Mouse (Mus musculus) ovary, adult 18-20 months (tissue): ENCODE measurements around the gene Tcf25.

Experiments used
- DNase-seq: peaks from one replicate; pipeline ENCODE4 v3.0.0; 2022; ENCODE audit warnings: low spot score, mixed read lengths

The Tcf25 gene

DNA sequence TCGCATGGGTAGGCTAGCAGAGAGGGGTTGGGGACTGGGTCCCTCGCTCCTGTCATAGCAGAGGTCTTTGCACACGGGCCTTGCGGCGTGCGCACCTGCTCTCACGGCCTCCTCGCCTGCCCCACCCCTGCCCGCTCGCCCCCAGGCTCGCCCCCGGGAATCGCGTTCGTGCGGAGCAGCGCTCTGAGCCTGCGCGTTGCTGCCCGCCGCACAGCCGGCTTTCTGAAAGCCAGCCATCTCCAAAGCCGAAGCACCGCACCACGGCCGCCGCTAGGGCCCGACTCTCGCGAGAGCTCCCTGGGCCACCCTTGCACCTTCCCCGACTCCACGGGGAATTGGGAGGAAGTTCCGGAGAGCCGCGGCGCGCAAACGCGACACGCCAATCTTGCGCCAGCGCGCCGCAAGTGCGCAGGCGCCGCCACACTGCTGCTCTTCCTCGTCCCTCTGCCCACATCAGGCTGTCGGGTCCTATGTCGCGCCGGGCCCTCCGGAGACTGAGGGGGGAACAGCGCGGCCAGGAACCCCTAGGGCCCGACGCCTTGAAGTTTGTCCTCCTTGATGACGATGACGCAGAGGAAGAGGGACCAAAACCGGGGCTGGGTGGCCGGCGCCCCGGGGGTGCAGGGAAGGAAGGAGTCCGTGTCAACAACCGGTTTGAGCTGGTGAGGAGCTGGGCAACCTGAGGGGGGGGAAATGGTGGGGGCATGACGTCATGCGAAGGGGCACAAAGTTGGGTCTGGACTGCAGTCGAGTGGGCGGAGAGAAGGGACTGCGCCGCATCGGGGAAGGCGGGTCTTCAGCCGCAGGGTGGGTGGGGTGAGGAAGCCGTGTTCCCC, at the start of gene Tcf25:
TSS of gene Tcf25 (plus strand) at position 351 of the 836 bp plus-strand sequence.
- DNase-seq, result peak; percentile 93

DNA sequence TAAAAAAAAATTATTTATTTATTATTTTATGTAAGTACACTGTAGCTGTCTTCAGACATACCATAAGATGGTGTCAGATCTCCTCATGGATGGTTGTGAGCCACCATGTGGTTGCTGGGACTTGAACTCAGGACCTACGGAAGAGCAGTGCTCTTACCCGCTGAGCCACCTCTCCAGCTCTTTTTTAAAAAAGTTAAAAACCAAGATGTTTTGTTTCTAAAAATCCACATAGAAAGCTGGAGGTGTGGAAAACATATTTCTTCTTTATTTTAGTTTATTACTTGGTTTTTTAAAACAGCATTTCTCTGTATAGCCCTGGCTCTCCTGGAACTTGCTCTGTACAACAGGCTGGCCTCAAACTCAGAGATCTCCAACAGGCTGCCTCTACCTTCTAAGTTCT, 45.0 kb upstream of the Tcf25 start:
- no peak for DNase-seq

DNA sequence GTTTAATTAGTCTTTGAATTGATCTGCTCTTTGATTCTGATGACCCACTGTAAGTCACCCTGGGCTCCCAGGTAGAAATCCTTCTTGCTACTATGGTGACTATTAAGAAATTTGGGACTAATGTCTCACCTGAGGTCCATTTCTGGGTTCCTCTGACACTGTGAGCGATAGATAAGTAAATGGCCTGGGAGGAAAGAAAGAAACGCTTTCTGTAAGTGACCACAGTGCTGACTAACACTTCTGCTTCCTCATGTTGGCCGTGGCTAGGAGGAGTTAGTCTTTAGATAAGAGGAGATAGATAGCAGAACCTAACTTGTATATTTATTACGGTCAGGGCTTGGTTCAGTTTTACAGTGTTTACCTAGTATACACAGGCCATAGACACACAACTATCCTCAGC, 44.2 kb upstream of the Tcf25 start:
- no peak for DNase-seq

DNA sequence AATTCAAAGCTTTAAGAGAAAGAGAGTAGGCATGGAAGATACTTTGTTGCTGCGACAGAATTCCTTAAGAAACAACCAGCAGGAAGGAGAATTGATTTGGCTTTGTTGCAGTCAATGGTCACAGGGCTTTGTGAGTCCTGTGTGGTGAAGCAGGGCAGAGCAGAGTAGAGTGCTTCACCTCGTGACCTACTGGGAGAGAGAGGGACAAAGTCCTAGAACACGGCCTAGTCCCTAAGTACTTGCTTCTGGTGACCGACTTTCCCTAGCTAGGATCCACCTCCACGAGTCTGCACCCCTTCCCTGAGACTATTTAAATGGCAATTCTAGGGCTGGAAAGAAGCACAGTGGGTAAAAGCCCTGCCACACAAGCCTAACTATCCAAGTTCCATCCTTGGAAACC, 43.6 kb upstream of the Tcf25 start:
- no peak for DNase-seq

DNA sequence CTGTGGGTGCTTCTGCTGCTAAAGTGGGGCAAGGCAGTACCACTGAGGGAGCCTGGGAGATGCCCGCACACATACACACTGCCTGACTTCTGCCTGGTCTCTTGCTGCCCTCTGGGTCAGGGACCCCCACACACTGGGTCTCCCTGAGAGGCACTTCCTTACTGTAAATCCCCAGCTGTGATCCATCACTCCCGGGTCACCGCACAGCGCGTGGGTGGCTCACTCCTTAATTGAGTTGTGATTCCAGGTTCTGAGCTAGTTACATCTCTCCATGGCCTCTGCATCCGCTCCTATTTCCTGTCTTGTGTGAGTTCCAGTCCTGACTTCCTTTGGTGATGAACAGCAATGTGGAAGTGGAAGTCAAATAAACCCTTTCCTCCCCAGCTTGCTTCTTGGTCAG, 42.9 kb upstream of the Tcf25 start:
- no peak for DNase-seq

DNA sequence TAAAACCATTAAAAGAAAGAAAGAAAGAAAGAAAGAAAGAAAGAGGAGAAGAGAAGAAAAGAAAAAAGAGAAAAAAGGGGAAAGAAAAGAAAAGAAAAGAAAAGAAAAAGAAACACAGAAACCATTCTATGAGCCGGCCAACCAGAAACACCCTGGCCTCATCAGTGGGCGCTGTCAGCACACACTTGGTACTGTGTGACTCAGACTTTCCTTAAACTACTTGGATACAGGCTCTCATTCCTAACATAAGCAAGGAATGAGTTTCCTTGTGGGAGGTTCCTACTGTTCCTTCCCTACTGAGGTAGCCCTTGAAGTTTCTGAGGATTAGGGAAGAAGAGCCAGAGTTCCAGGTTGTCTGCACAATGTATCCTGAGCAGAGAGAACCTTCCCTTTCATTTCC, 42.3 kb upstream of the Tcf25 start:
- no peak for DNase-seq

DNA sequence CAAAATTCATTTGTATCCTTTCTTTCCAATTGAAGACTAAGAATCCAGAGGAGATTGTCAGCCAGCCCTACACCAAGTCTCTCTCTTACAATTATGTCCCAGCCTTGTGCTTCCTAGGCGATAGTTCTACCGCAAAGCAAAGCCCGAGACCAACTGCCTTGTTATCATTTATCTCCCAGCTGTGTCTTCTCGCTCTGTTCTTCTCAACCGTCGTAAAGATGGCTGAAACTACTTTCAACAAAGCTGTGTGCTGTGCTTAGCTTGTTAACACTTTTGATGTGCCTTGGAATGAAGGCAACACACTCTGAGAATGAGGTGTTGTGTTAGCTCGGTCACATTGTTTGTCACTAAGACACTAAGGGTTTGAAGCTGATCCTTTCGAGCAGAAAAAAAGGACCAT, 41.7 kb upstream of the Tcf25 start:
- no peak for DNase-seq

DNA sequence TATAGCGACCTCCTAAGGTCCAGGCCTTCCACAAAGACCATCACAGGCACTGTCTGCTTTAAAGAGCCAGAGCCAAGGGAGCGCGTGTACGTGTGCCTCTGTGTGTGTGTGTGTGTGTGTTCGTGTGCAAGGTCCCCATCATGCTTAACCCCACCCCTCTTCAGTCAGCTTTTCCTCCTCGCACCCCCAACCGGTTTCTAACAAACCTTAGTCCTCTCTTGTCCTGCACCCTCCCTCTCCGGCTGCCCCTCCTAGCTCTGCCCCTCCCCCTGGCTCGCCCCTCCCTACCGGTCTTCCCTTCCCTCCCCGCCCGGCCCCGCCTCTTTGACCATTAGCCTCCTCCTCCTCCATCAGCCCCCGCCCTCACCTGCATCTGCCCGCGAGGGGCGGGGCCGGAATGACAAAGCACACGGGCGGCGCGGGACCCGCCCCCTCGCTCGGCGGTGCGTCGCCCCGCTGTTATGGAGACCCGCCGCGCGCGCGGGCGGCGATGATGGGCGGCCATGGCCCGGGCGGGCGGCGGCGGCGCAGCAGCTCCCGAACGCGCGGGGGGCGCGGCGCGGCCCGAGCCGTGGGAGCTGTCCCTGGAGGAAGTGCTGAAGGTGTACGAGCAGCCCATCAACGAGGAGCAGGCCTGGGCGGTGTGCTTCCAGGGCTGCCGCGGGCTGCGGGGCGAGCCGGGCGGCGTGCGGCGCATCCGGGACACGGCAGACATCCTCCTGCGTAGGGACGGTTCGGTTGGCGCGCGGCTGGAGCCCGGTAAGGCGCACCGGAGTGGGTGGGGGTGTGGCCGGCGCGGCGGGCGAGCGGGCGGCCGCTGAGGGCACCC, 41.1 kb upstream of the Tcf25 start, which contains the start of gene Spire2:
TSS of gene Spire2 (plus strand) at position 452 of the 829 bp plus-strand sequence.
- DNase-seq, result peak; percentile 64

DNA sequence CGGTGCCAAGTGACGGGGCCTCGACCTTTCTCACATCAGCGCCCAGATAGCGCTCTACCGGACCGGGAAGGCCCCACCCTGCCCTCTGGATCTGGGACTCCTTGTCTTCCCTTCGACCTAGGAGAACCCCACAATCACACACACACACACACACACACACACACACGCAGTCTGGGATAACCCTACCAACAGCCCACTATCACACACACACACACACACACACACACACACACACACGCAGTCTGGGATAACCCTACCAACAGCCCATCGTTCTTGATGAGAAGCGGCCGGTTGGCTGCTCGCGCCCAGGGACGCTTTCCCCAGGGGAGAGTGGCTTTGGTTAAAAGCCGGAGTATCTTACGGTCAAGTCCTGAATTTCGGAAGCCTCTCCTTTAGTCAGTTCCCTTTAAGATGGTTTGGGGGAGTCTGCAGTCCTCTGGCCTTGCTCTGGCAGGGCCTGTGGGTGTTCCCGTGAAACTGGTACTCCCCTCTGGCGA, 40.4 kb upstream of the Tcf25 start:
- no peak for DNase-seq

DNA sequence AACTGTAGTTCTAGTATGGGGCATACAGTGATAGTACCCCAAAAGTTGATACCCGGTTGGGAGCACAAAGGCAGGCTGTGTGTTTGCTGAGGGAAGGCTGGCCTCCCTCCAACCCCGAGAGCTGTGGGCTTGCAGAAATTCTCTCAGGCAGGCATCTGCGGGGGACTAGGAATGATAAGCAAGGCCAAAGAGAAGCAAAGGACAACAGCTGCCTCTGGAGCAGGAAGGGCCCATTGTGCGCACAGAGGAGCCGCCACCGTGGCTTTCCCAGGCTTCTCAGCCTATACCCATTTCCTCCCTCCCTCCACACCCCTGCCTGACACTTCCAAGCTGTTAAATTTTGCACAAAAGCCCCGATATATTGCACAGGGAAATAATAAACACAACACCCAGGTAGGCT, 39.7 kb upstream of the Tcf25 start:
- DNase-seq, result no peak

DNA sequence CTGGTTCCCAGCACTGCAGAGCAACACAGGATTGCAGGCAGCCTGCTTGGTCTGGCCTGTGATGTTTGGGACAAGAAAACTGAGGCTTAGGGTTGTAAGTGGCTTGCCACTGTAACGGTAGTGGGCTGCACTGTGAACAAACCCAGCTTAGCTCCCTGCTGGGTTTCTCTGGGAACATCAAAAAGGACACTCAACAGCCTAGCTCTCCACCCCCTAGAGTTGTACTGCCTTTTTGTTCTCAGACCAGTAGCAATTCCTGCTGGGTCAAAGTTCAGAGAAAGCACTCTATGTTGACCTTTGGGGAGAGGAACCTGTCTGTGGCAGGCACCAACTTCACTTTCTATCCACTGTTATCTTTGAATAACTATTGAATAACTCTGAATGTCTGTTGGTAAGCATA, 39.1 kb upstream of the Tcf25 start:
- DNase-seq, result no peak

DNA sequence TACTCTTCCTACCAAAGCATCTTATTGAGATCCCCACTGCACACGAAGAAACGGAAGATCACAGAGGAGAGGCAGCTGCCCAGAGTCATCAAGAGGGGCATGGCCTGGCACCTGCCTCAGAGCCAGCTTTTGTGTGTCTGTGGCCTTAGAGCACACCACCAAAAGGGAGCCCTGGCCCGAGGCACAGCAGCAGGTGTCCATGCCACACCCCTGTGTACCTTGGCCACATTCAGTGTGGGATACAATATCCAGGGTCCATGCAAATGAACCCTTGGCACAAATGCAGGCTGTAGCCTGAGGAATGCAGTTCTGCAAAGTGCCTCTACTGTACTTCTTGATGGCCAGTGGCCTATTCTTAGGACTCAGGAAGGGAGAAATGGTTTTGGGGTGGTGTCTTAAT, 36.1 kb upstream of the Tcf25 start:
- DNase-seq, result no peak

DNA sequence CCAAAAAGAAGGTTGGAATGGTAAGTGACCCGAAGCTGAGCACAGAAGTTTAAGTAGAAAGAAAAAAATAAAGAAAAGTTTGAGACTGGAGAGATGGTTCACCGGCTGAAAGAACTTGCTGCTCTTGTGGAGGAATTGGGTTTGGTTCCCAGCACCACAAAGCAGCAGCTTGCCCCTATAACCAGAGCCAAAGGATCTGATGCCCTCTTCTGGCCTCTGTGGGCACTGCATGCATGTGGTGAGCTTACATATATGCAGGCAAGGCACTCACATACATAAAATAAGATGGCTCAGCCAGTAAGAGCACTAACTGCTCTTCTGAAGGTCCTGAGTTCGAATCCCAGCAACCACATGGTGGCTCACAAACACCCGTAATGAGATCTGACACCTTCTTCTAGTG, 33.5 kb upstream of the Tcf25 start:
- DNase-seq, result no peak

DNA sequence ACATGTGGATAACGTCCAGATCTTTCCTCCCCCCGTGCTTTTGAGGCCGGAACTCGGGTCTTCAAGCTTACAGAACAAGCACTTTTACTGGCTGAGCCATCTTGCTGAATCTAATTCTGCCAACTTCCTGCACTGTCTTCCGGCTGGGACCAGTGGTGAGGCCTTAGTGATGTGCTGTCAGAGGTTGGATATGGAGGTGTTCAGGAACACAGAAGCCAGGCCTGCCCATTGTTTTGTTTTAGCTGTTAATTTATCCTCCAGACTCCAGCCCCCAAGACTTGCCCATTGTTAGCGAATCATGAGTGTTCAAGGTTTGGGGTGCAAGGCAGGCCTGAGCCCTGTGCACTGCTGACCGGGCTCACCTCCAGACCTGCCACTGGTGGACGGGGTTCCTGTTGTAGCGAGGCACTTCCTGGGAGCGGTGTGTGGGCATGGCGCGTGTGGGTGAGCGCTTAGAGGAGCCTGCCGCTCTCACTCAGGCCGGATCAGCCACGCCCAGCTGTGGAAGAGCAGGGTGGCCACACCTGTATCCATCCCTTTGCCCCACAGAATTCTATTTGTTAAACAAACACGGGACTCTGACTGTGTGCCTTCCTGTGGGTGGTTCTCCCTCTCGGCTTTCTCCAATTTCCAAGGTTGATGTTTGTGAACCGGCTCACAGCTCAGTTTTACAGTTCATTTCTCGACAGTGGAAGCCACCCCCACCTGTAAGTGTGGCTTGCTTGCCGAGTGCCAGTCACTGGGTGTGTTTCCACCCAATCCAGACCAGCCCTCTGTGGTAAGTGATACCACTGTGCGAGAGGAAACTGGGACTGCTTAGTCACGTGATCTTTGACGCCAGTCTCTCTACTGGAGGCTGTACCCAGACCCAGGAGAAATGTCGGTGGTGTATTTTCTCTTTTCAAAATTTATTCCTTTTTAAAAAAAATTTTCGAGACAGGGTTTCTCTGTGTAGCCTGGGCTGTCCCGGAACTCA, 32.2 kb upstream of the Tcf25 start:
- no peak for DNase-seq

DNA sequence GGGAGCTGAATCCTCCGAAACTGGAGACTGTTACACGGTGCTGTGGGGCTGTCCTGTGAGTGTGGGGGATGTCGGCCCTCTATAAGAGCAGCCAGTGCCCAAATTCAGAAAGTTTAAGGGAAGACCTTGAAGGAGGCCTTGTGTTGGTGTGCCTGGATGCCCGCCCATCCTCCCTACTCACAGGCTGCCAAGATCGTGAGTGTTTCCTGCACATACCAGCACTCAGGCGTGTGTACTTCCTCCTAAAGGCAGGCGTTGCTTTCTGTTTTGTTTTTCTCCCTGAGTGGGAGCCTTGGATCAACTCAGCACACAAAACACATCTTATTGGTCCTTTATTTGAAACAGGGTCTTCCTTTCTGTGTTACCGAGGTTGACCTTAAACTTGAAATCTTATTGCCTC, 31.3 kb upstream of the Tcf25 start:
- peak; percentile 35 for DNase-seq

DNA sequence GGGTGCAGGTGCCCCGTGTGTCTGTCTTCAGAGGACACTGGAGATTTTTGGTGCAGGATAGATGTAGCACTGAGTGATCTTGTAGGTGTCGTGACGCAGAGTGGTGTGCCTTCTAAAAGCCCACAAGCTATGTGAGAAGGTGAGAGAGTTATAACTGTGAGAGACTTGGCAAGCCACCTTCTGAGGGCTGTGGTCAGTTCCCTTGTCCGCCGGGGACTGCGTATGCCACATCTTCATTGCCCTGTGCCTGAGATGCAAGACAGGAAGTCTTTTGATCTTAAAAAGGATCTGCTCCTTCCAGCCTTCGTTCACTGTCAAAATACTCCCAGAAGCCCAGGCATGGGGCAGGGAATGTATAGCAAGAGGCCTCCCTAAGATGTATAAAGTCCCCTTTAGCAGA, 30.6 kb upstream of the Tcf25 start:
- DNase-seq, result no peak

DNA sequence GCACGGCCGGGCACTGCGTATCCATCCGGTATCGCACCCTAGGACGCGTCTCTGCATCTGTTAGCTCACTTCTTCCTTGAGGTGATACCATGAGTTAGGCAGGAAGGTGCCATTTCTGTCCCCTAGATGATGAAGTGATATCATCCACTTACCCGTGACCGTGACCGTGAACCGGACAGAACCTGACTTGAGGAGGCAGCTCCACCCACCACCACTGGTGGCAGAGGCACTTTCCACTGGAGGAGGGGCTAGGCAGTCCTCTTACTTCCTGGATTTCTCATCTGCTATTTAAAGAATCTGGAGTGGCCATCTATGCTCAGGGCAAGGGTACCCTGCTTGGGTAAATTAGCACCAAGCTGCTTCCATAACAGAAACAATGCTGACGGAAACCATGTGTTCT, 30.1 kb upstream of the Tcf25 start:
- no peak for DNase-seq

DNA sequence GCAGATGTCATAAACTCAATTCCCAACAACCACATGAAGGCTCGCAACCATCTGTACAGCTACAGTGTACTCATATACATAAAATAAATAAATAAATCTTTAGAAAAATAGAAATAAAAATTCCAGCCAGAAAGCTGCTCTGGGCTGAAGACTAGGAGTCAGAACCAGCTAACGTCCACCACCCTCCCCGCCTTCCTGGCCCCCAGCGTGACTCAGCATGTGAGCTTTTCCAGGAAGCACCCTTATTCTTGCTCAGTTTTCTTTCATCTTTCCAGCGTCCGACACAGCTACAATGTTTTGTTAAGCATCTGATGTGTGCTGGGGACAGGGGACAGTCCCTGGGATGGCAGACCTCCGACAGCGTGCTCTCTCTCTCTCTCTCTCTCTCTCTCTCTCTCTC, 28.4 kb upstream of the Tcf25 start:
- no peak for DNase-seq

DNA sequence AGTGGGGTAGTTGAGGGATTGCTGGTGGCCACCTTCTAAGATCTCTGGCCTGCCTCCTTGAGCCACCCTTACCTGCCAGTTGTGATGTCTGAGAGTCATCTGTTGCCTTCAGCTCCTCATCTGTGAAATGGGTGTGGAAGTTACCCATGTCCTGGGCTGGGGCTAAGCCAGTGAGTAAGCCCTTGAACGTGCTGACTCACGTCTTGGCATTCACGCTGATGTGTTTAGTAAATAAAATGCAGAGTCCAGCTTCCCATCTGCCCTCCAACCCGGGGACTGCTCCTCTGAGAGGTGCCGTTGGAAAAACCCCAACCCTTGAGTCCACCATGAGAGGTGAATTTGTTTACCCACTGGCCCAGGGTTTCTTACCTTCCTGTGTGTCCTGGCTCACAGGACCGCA, 27.7 kb upstream of the Tcf25 start:
- DNase-seq, result no peak

DNA sequence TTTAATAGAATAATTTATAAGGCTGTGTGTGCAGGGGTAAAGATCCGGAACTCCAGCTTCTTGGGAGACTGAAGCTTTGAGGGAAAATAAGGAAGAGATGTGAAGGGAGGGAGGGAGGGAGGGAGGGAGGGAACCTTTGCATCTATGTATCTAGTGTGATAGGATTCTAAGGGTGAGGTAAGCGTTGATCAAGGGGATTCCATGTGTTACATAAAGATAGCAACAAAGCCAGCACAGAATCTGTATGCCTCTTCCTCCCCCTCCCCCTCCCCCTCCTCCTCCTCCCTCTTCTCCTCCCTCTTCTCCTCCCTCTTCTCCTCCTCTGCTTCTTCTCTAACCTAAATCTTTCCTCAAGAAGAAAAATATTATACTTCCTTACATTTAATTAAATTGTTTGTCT, 26.3 kb upstream of the Tcf25 start:
- DNase-seq, result no peak

DNA sequence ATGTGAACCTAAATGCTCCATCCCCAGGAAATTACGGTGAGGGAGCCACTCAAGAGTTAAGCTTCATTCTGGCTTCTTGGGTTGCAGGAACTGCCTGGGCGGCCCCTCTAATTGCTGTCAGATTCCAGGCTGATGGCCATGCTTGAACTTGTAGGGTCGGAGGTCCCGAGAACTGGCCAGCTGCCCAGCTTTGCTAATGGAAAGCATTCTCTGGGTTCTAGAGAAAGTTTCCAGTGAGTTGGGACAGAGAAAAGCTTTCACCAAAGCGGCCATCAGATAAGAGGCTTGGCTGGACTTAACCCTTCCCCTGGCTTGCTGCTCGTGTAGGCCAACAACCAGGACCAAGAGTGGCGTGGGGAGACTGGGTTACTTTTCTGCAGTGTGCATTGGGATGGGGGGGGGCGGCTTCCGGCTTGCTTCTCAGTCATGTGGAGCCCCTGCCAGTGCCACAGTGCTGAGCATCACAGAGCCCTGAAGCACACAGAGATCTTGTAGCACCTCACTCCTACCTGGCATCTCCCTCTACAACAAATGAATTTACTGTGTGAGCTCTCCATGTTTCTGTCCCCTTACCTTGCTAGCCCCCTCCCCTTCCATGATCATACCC, 25.2 kb upstream of the Tcf25 start:
- DNase-seq, result no peak

DNA sequence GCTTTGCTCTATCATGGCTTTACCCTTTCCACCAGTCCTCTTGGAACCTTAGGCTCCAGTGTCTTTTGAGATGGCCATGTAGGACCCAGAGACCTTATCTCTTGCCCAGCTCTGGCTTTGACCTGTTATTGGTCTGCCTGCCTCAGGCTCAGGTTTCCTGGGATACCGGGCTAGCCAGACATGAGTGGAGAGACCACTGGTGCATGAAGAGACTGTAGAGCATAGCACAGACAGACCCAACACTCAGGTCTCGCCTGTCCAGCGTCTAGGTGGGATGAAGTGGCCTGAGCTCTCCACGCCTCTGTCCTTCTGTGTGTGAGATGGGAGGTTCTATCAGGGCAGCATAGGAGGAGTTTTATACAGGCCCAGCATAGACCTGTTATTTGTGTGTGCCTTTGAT, 24.5 kb upstream of the Tcf25 start:
- DNase-seq, result no peak
